Mouse (Mus musculus) MEL (cell line): Measurements from ENCODE around the gene Cabp4. TPM values are rescaled to one million over a fixed set of nuclear protein-coding genes. Genes with fewer than 3 reads are reported as not detected.

Experiments
- DNase-seq: peaks from one replicate; pipeline ENCODE4 v3.0.0; 2011; ENCODE audit warnings: low read depth, low spot score
- H3K27ac ChIP-seq: 2 replicates; pipeline ENCODE4 v1.5.1; 2012; ENCODE audit warnings: low read depth, mild to moderate bottlenecking, control low read depth, low read length, moderate library complexity; ENCODE audit not compliant: control insufficient read depth
- H3K27me3 ChIP-seq, 2 experiments: fragments of 150-350 bp in 1 of 2; sonication (generic) in 1 of 2; 2 replicates each; pipeline ENCODE4 v1.6.1; 2012; ENCODE audit warnings: low read length in 2 of 2, mild to moderate bottlenecking in 2 of 2, improper control_type of control experiment in 1 of 2, moderate library complexity in 1 of 2; ENCODE audit not compliant: insufficient read depth in 2 of 2, control insufficient read depth in 1 of 2
- H3K36me3 ChIP-seq, 2 experiments: 2 replicates each; pipeline ENCODE4 v1.6.1; 2012 to 2014; ENCODE audit warnings: low read length in 2 of 2, improper control_type of control experiment in 1 of 2, inconsistent platforms in 1 of 2, mild to moderate bottlenecking in 1 of 2; ENCODE audit not compliant: insufficient read depth in 2 of 2, control insufficient read depth in 1 of 2
- H3K4me1 ChIP-seq, 2 experiments: fragments of 150-350 bp in 1 of 2; sonication (generic) in 1 of 2; 2 replicates each; pipeline ENCODE4 v1.6.1; 2012; ENCODE audit warnings: low read length in 2 of 2, improper control_type of control experiment in 1 of 2, mild to moderate bottlenecking in 1 of 2; ENCODE audit not compliant: insufficient read depth in 2 of 2, control insufficient read depth in 1 of 2
- H3K4me3 ChIP-seq, 2 experiments: fragments of 150-350 bp in 1 of 2; sonication (generic) in 1 of 2; 2 replicates each; pipeline ENCODE4 v1.5.1; 2012; ENCODE audit warnings: low read depth in 2 of 2, low read length in 2 of 2, mild to moderate bottlenecking in 2 of 2, moderate library complexity in 2 of 2, control low read depth in 1 of 2, improper control_type of control experiment in 1 of 2; ENCODE audit not compliant: control insufficient read depth in 1 of 2, insufficient read depth in 1 of 2
- H3K79me2 ChIP-seq: 2 replicates; pipeline ENCODE4 v1.6.1; 2012; ENCODE audit warnings: mild to moderate bottlenecking, low read length, moderate library complexity; ENCODE audit not compliant: control insufficient read depth, poor library complexity, insufficient read depth
- H3K9ac ChIP-seq: 2 replicates; pipeline ENCODE4 v1.6.1; 2012; ENCODE audit warnings: low read depth, mild to moderate bottlenecking, control low read depth, low read length, moderate library complexity; ENCODE audit not compliant: control insufficient read depth, poor library complexity, severe bottlenecking
- H3K9me3 ChIP-seq: fragments of 150-350 bp; sonication (generic); replicated peaks from 2 replicates; pipeline ENCODE4 v1.6.1; 2012; ENCODE audit warnings: mild to moderate bottlenecking, low read length, improper control_type of control experiment, moderate library complexity; ENCODE audit not compliant: insufficient read depth
- BHLHE40 ChIP-seq: IDR thresholded peaks from 2 replicates; pipeline ENCODE4 v1.6.1; 2012; ENCODE audit warnings: low read depth, mild to moderate bottlenecking, inconsistent platforms, low read length, improper control_type of control experiment, borderline replicate concordance
- CHD1 ChIP-seq: IDR thresholded peaks from 2 replicates; pipeline ENCODE4 v1.6.1; 2012; ENCODE audit warnings: low read depth, mild to moderate bottlenecking, inconsistent platforms, low read length, improper control_type of control experiment
- CHD2 ChIP-seq: IDR thresholded peaks from 2 replicates; pipeline ENCODE4 v1.6.1; 2011; ENCODE audit warnings: low read length, improper control_type of control experiment
- CTCF ChIP-seq, 3 experiments: IDR thresholded peaks in 2 of 3; conservative IDR thresholded peaks in 1 of 3; 2 replicates each; pipeline ENCODE4 v1.5.1; 2011 to 2012; ENCODE audit warnings: low read length in 3 of 3, low read depth in 2 of 3, mild to moderate bottlenecking in 2 of 3, improper control_type of control experiment in 1 of 3, inconsistent platforms in 1 of 3, mixed read lengths in 1 of 3, moderate library complexity in 1 of 3; ENCODE audit not compliant: control insufficient read depth in 1 of 3, insufficient read depth in 1 of 3, poor library complexity in 1 of 3, severe bottlenecking in 1 of 3
- E2F4 ChIP-seq: IDR thresholded peaks from 2 replicates; pipeline ENCODE4 v1.6.1; 2011; ENCODE audit warnings: low read depth, low read length, improper control_type of control experiment, borderline replicate concordance
- ELF1 ChIP-seq: IDR thresholded peaks from 2 replicates; pipeline ENCODE4 v1.6.1; 2014; ENCODE audit warnings: low read depth, mild to moderate bottlenecking, inconsistent platforms, low read length, improper control_type of control experiment, moderate library complexity
- EP300 ChIP-seq, 2 experiments: IDR thresholded peaks; 2 replicates each; pipeline ENCODE4 v1.6.1; 2011; ENCODE audit warnings: improper control_type of control experiment in 2 of 2, low read length in 2 of 2, low read depth in 1 of 2, mild to moderate bottlenecking in 1 of 2
- ETS1 ChIP-seq: IDR thresholded peaks from 2 replicates; pipeline ENCODE4 v1.6.1; 2012; ENCODE audit warnings: low read depth, mild to moderate bottlenecking, inconsistent platforms, low read length, improper control_type of control experiment, moderate library complexity
- GABPA ChIP-seq: IDR thresholded peaks from 2 replicates; pipeline ENCODE4 v1.6.1; 2012; ENCODE audit warnings: low read depth, mild to moderate bottlenecking, inconsistent platforms, low read length, improper control_type of control experiment, moderate library complexity
- GATA1 ChIP-seq: IDR thresholded peaks from 2 replicates; pipeline ENCODE4 v1.6.1; 2011; ENCODE audit warnings: low read depth, low read length, improper control_type of control experiment
- HCFC1 ChIP-seq: IDR thresholded peaks from 2 replicates; pipeline ENCODE4 v1.6.1; 2012; ENCODE audit warnings: low read depth, mild to moderate bottlenecking, inconsistent platforms, low read length, improper control_type of control experiment, moderate library complexity
- JUND ChIP-seq: IDR thresholded peaks from 2 replicates; pipeline ENCODE4 v1.6.1; 2011; ENCODE audit warnings: low read depth, mild to moderate bottlenecking, improper control_type of control experiment, low read length
- KAT2A ChIP-seq: conservative IDR thresholded peaks from 2 replicates; pipeline ENCODE4 v1.6.1; 2012; ENCODE audit warnings: low read depth, low read length, improper control_type of control experiment, inconsistent platforms
- MAFK ChIP-seq: IDR thresholded peaks from 2 replicates; pipeline ENCODE4 v1.6.1; 2011; ENCODE audit warnings: low read depth, mild to moderate bottlenecking, low read length, improper control_type of control experiment, borderline replicate concordance
- MAX ChIP-seq: IDR thresholded peaks from 2 replicates; pipeline ENCODE4 v1.6.1; 2011; ENCODE audit warnings: low read length, improper control_type of control experiment
- MEF2A ChIP-seq: IDR thresholded peaks from 2 replicates; pipeline ENCODE4 v1.6.1; 2014; ENCODE audit warnings: low read depth, mild to moderate bottlenecking, inconsistent platforms, low read length, improper control_type of control experiment; ENCODE audit not compliant: poor library complexity, insufficient replicate concordance, severe bottlenecking; ENCODE audit errors: extremely low read depth
- MXI1 ChIP-seq: IDR thresholded peaks from 2 replicates; pipeline ENCODE4 v1.6.1; 2011; ENCODE audit warnings: mild to moderate bottlenecking, low read depth, low read length, improper control_type of control experiment
- MYB ChIP-seq: IDR thresholded peaks from 2 replicates; pipeline ENCODE4 v1.6.1; 2011; ENCODE audit warnings: mild to moderate bottlenecking, low read depth, low read length, improper control_type of control experiment
- MYC ChIP-seq: IDR thresholded peaks from 2 replicates; pipeline ENCODE4 v1.6.1; 2011; ENCODE audit warnings: low read depth, mild to moderate bottlenecking, low read length, improper control_type of control experiment, moderate library complexity
- NRF1 ChIP-seq: IDR thresholded peaks from 2 replicates; pipeline ENCODE4 v1.6.1; 2014; ENCODE audit warnings: low read depth, mild to moderate bottlenecking, inconsistent platforms, low read length, improper control_type of control experiment, moderate library complexity; ENCODE audit not compliant: poor library complexity, insufficient read depth, severe bottlenecking
- POLR2AphosphoS2 ChIP-seq: IDR thresholded peaks from 2 replicates; pipeline ENCODE4 v1.6.1; 2011; ENCODE audit warnings: low read length, improper control_type of control experiment
- POLR2AphosphoS5 ChIP-seq: IDR thresholded peaks from 2 replicates; pipeline ENCODE4 v1.6.1; 2012; ENCODE audit warnings: low read depth, borderline replicate concordance, mild to moderate bottlenecking, inconsistent platforms, low read length, moderate library complexity, mixed read lengths
- RAD21 ChIP-seq: IDR thresholded peaks from 2 replicates; pipeline ENCODE4 v1.6.1; 2011; ENCODE audit warnings: mild to moderate bottlenecking, low read depth, low read length, improper control_type of control experiment
- RCOR1 ChIP-seq: IDR thresholded peaks from 2 replicates; pipeline ENCODE4 v1.6.1; 2012; ENCODE audit warnings: low read depth, mild to moderate bottlenecking, inconsistent platforms, low read length, improper control_type of control experiment
- SMC3 ChIP-seq: IDR thresholded peaks from 2 replicates; pipeline ENCODE4 v1.6.1; 2011; ENCODE audit warnings: low read depth, low read length, improper control_type of control experiment
- TAL1 ChIP-seq: IDR thresholded peaks from 2 replicates; pipeline ENCODE4 v1.6.1; 2012; ENCODE audit warnings: mild to moderate bottlenecking, inconsistent platforms, low read length, moderate library complexity, mixed read lengths
- TBP ChIP-seq: IDR thresholded peaks from 2 replicates; pipeline ENCODE4 v1.8.0; 2011; ENCODE audit warnings: low read depth, low read length, improper control_type of control experiment
- TCF12 ChIP-seq: IDR thresholded peaks from 2 replicates; pipeline ENCODE4 v1.6.1; 2014; ENCODE audit warnings: low read depth, mild to moderate bottlenecking, inconsistent platforms, low read length, improper control_type of control experiment, moderate library complexity
- UBTF ChIP-seq: IDR thresholded peaks from 2 replicates; pipeline ENCODE4 v1.6.1; 2012; ENCODE audit warnings: low read depth, mild to moderate bottlenecking, inconsistent platforms, low read length, improper control_type of control experiment, moderate library complexity, borderline replicate concordance; ENCODE audit not compliant: insufficient read depth
- USF1 ChIP-seq: IDR thresholded peaks from 2 replicates; pipeline ENCODE4 v1.6.1; 2014; ENCODE audit warnings: low read depth, mild to moderate bottlenecking, inconsistent platforms, low read length, improper control_type of control experiment, moderate library complexity
- USF2 ChIP-seq, 2 experiments: IDR thresholded peaks; 2 replicates each; pipeline ENCODE4 v1.6.1; 2011 to 2012; ENCODE audit warnings: improper control_type of control experiment in 2 of 2, low read length in 2 of 2, borderline replicate concordance in 1 of 2, inconsistent platforms in 1 of 2, low read depth in 1 of 2, mild to moderate bottlenecking in 1 of 2; ENCODE audit not compliant: insufficient read depth in 1 of 2
- ZC3H11A ChIP-seq: IDR thresholded peaks from 2 replicates; pipeline ENCODE4 v1.6.1; 2012; ENCODE audit warnings: low read depth, mild to moderate bottlenecking, inconsistent platforms, low read length, improper control_type of control experiment
- ZKSCAN1 ChIP-seq: IDR thresholded peaks from 2 replicates; pipeline ENCODE4 v1.6.1; 2012; ENCODE audit warnings: low read depth, mild to moderate bottlenecking, inconsistent platforms, low read length, improper control_type of control experiment, moderate library complexity
- ZMIZ1 ChIP-seq: IDR thresholded peaks from 2 replicates; pipeline ENCODE4 v1.6.1; 2012; ENCODE audit warnings: low read depth, mild to moderate bottlenecking, inconsistent platforms, low read length, improper control_type of control experiment, moderate library complexity
- ZNF384 ChIP-seq: IDR thresholded peaks from 2 replicates; pipeline ENCODE4 v1.6.1; 2012; ENCODE audit warnings: low read depth, mild to moderate bottlenecking, inconsistent platforms, low read length, improper control_type of control experiment
- polyA plus RNA-seq, 2 experiments: library from polyadenylated mRNA; stranded (reverse) in 1 of 2; unstranded in 1 of 2; fragments of >175 nt in 1 of 2; fragments of >200 nt in 1 of 2; gene quantifications; 2 replicates each; pipeline versions ENCODE4 v1.2.1 to v1.2.4; 2012; ENCODE audit warnings: low replicate concordance in 2 of 2, low read depth in 1 of 2; ENCODE audit not compliant: insufficient read length in 2 of 2, insufficient read depth in 1 of 2, missing spikeins in 1 of 2
- total RNA-seq: library from RNA; depleted of rRNA; stranded (reverse); fragments of 300-350 nt; gene quantifications from 2 replicates; pipeline ENCODE4 v1.2.3, GENCODE M21; 2012

Gene Cabp4
- total and polyA plus RNA-seq, 3 experiments: 0.08 to 0.24 TPM; not detected in 1

DNA sequence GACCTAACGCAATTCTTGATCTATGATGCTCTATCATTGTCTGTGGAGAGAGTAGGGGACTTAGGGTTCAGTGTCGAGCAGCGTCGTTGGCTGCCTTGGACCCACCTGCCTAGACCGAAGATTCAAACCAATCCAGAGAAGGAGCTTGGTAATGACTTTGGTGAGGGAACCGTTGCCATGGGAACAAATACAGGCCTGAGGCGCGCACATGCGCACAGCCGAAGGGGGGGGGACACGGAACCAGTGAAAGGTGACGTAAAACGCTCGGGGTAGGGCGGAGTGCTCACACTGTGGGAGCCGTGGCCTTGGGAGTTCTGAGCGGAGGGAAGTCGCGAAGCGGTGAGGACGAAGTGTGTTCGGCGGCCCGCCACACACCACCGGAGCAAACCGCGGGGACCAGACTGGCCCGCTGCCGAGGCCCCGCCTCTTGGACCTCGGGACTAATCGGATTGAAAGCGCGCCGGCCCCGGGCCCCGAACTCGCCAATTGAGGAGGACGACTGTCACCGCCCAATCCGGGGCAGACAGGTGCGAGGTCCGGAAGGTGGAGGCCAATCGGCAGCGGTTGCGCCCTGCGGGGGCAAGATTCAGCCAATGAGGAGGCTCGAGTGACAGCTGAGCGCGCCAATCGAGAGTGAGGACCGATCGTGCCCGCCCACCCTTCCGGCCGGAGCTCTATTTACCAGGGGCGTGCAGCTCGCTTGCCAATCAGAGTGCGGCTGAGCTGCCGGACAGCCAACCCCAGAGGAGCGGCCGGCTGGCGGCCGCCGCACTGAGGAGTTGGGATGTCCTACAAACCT is 47.0 kb downstream of the Cabp4 start, which contains the start of gene Cdk2ap2:
Cdk2ap2 (plus strand) TSS at position 541 of the 799 bp plus-strand sequence.
- Histone ChIP-seq H3K36me3 (peaks cover 0 to 13% of the 10 kb centered on the region in 2 experiments; a peak in 2 of 4 replicates), H3K9ac (peak within 1 kb of the TSS; percentile 87), H3K4me1 (peaks cover 0 to 26% of the 10 kb centered on the region in 2 experiments; a peak in 3 of 4 replicates), H3K27me3 (no peaks in the 10 kb centered on the region), H3K79me2 (peaks cover 7% of the 10 kb centered on the region), H3K27ac (peak within 1 kb of the TSS; percentile 94), H3K9me3 (no peaks in the 10 kb centered on the region), H3K4me3 (peak within 1 kb of the TSS; percentile 88 to 93)
- peak; percentile 100 for DNase-seq
- TF ChIP-seq CHD1 (no peak), GATA1 (no peak), JUND (no peak), MXI1 (peak; percentile 83), RAD21 (no peak), ZKSCAN1 (no peak), GABPA (no peak), USF1 (no peak), ZC3H11A (no peak), MYC (peak; percentile 51; the same call in 1 of the 2 replicates), USF2 (IDR thresholded peaks at IDR 0.05; ENCODE audit: borderline replicate concordance in 1 of 2, insufficient read depth in 1 of 2, low read depth in 1 of 2, low read length in 2 of 2) (no peak), EP300 (IDR thresholded peaks at IDR 0.05; ENCODE audit: low read depth in 1 of 2, low read length in 2 of 2) (no peak), TBP (peak; percentile 86), ZNF384 (no peak), ETS1 (peak; percentile 21; the same call in 1 of the 2 replicates), UBTF (no peak), BHLHE40 (no peak), MAFK (no peak), HCFC1 (peak; percentile 79), NRF1 (peak; percentile 95), TAL1 (no peak), MAX (peak; percentile 71; the same call in 1 of the 2 replicates), MEF2A (no peak), TCF12 (no peak), ZMIZ1 (0 out of 2 replicates have a peak, but pooled peaks have one; percentile 55), POLR2AphosphoS2 (peak; percentile 19; the same call in 1 of the 2 replicates), E2F4 (no peak), POLR2AphosphoS5 (no peak), ELF1 (peak; percentile 73), CTCF (IDR thresholded peaks at IDR 0.05 in 2 of 3, conservative IDR thresholded peaks at IDR 0.05 in 1 of 3; ENCODE audit: control insufficient read depth in 1 of 3, insufficient read depth in 1 of 3, low read depth in 2 of 3, low read length in 3 of 3, poor library complexity in 1 of 3, severe bottlenecking in 1 of 3) (no peak), KAT2A (no peak; the same call in 1 of the 2 replicates), CHD2 (peak; percentile 87), RCOR1 (no peak), SMC3 (no peak), MYB (no peak)
